Comparison of ENCODE assay signal across 10 mouse cellular contexts in genomic region chr15:85658101-85658885, GRCm38 (mm10).
DNase-seq lines count a peak whose midpoint lies in the region; ATAC-seq and TF ChIP-seq lines count a peak whose summit lies in the region.
"Had no signal": no experiment of that assay in that cellular context is flagged by ENCODE, and none has a peak within 500 bp of the region (broad histone marks: within the 10 kb centered on the region; RNA-seq: fewer than 3 reads in every experiment).

No protein-coding gene starts in this region.

- peaks cover 5% of the 10 kb centered on the region; the same call in 1 of the 2 replicates for H3K4me1 ChIP-seq in heart, postnatal 0 days (ENCODE audit: control insufficient read depth, insufficient read depth)
- H3K4me1 ChIP-seq in lung, adult 2 months (ENCODE audit: control insufficient read depth, insufficient read depth, low read length), result peaks cover 27% of the 10 kb centered on the region
- no peaks in the 10 kb centered on the region; the same call in 1 of the 2 replicates for H3K4me1 ChIP-seq in bone marrow, adult 2 months (ENCODE audit: control insufficient read depth, insufficient read depth, low read length)
- H3K4me1 ChIP-seq in cortical plate, adult 2 months (ENCODE audit: control insufficient read depth, insufficient read depth, low read length), result peaks cover 7% of the 10 kb centered on the region; the same call in 1 of the 2 replicates

- no peaks in the 10 kb centered on the region for H3K9me3 ChIP-seq in heart, postnatal 0 days (replicated peaks; ENCODE audit: control insufficient read depth, low read length)
- H3K9me3 ChIP-seq: lung, embryonic 15.5 days; neural tube, embryonic 12.5 days had no signal

- peaks cover 15% of the 10 kb centered on the region; the same call in 1 of the 2 replicates for H3K36me3 ChIP-seq in heart, postnatal 0 days (replicated peaks; ENCODE audit: control insufficient read depth, insufficient read depth, low read length)
- H3K36me3 ChIP-seq: neural tube, embryonic 12.5 days had no signal

- no peak for ATAC-seq in heart, postnatal 0 days (ENCODE audit: insufficient read depth, low read depth)
- ATAC-seq in granulocyte monocyte progenitor cell, adult 5-6 weeks (replicated peaks; ENCODE audit: poor library complexity, severe bottlenecking), result no peak

- no peak for TF ChIP-seq EP300 in heart, postnatal 0 days (IDR thresholded peaks at IDR 0.05; ENCODE audit: low read depth)

- no peak for TF ChIP-seq CTCF in heart, postnatal 0 days (IDR thresholded peaks at IDR 0.05; ENCODE audit: low read depth)
- no peak for TF ChIP-seq CTCF in lung, adult 2 months (IDR thresholded peaks at IDR 0.05; ENCODE audit: insufficient read depth, low read length)
- TF ChIP-seq CTCF in bone marrow, adult 2 months (IDR thresholded peaks at IDR 0.05; ENCODE audit: control insufficient read depth, insufficient read depth, low read length), result no peak
- no peak for TF ChIP-seq CTCF in cortical plate, adult 2 months (IDR thresholded peaks at IDR 0.05; ENCODE audit: extremely low read depth, insufficient read depth, low read length)

- no peak for DNase-seq in heart, postnatal 0 days (ENCODE audit: low spot score)
- no peak for DNase-seq in heart, adult 8-10 months (ENCODE audit: low spot score)
- peak; percentile 49 for DNase-seq in lung, adult 2 months
- no peak for DNase-seq in lung, postnatal 10 days
- DNase-seq in gastrocnemius, postnatal 4 days (ENCODE audit: low spot score in 2 of 2), result no peak

- no peak overlapping the region for H3K4me3 ChIP-seq in heart, postnatal 0 days (ENCODE audit: low read depth, low read length)
- no peak overlapping the region for H3K4me3 ChIP-seq in lung, adult 2 months (replicated peaks; ENCODE audit: extremely low read depth, low read depth, low read length)
- peak overlapping the region; percentile 19 for H3K4me3 ChIP-seq in bone marrow, adult 2 months (replicated peaks; ENCODE audit: control insufficient read depth, low read depth, low read length)
- peak overlapping the region; percentile 4; the same call in 1 of the 2 replicates for H3K4me3 ChIP-seq in cortical plate, adult 2 months (ENCODE audit: insufficient read depth, low read length)
- H3K4me3 ChIP-seq: lung, embryonic 15.5 days; neural tube, embryonic 12.5 days had no signal

- H3K4me2 ChIP-seq in heart, postnatal 0 days (ENCODE audit: low read depth, low read length), result peak overlapping the region; percentile 41
- H3K4me2 ChIP-seq: lung, embryonic 15.5 days; neural tube, embryonic 12.5 days had no signal

- H3K27me3 ChIP-seq in heart, postnatal 0 days (ENCODE audit: control insufficient read depth, insufficient read depth, low read length), result no peaks in the 10 kb centered on the region

- WGBS in heart, postnatal 0 days, result 72% methylated on average over 14 of the region's 14 CpGs
- 47% methylated on average over 14 of the region's 14 CpGs for WGBS in lung, adult 2 months
- WGBS in bone marrow, adult 2 months, result 51% methylated on average over 14 of the region's 14 CpGs

- H3K9ac ChIP-seq in heart, postnatal 0 days (replicated peaks; ENCODE audit: low read depth, low read length), result no peak overlapping the region
- H3K9ac ChIP-seq: lung, embryonic 15.5 days; neural tube, embryonic 12.5 days had no signal

- TF ChIP-seq POLR2A in lung, adult 2 months (IDR thresholded peaks at IDR 0.05; ENCODE audit: borderline replicate concordance, extremely low read depth, low read depth, low read length), result no peak
- TF ChIP-seq POLR2A in bone marrow, adult 2 months (IDR thresholded peaks at IDR 0.05; ENCODE audit: borderline replicate concordance, control insufficient read depth, low read depth, low read length), result no peak
- TF ChIP-seq POLR2A in cortical plate, adult 2 months (IDR thresholded peaks at IDR 0.05; ENCODE audit: extremely low read depth, insufficient read depth, low read length), result no peak

- H3K27ac ChIP-seq in heart, postnatal 0 days (ENCODE audit: low read depth), result peak overlapping the region; percentile 67; the same call in 1 of the 2 replicates
- H3K27ac ChIP-seq in bone marrow, adult 2 months (ENCODE audit: control insufficient read depth, insufficient read depth, low read depth, low read length, poor library complexity), result no peak overlapping the region
- H3K27ac ChIP-seq in cortical plate, adult 2 months (ENCODE audit: insufficient read depth, low read length), result peak overlapping the region; percentile 1
- H3K27ac ChIP-seq: lung, embryonic 15.5 days; neural tube, embryonic 12.5 days had no signal

Comparison
In these comparisons a context has a peak if more than half of its experiments do, and no peak if none do; other contexts are left out.
1. H3K4me3 ChIP-seq: peak in bone marrow, adult 2 months (single experiment) and cortical plate, adult 2 months (single experiment); none in heart, postnatal 0 days (single experiment) and lung, adult 2 months (single experiment).